Mouse (Mus musculus) lung, postnatal 0 days (tissue): ENCODE data around the gene Sh3bp2. TPM values are rescaled to one million over a fixed set of nuclear protein-coding genes. Genes with fewer than 3 reads are reported as not detected.

Experiments
- ATAC-seq: fragments of 200-750 bp; cut with Nextera tagmentation; 2 replicates; pipeline ENCODE4 v1.8.0; 2017; ENCODE audit warnings: moderate library complexity
- DNase-seq: peaks from one replicate; pipeline ENCODE4 v3.0.0-alpha.2; 2016; ENCODE audit warnings: low spot score
- H3K27ac ChIP-seq: fragments of 300-500 bp; sonication (generic); 2 replicates; pipeline ENCODE4 v1.5.1; 2014; ENCODE audit warnings: antibody characterized with exemption, mild to moderate bottlenecking, low read length, mixed read lengths
- H3K27me3 ChIP-seq: fragments of 300-500 bp; sonication (generic); replicated peaks from 2 replicates; pipeline ENCODE4 v1.6.1; 2014; ENCODE audit warnings: low read length, mixed read lengths; ENCODE audit not compliant: insufficient read depth
- H3K36me3 ChIP-seq: fragments of 300-500 bp; sonication (generic); 2 replicates; pipeline ENCODE4 v1.6.1; 2014; ENCODE audit warnings: low read length, mixed read lengths; ENCODE audit not compliant: insufficient read depth
- H3K4me1 ChIP-seq: fragments of 300-500 bp; sonication (generic); 2 replicates; pipeline ENCODE4 v1.6.1; 2014; ENCODE audit warnings: antibody characterized with exemption, low read depth, low read length, mixed read lengths; ENCODE audit not compliant: insufficient read depth
- H3K4me2 ChIP-seq: fragments of 300-500 bp; sonication (generic); replicated peaks from 2 replicates; pipeline ENCODE4 v1.6.1; 2014; ENCODE audit warnings: low read depth, mild to moderate bottlenecking, low read length, moderate library complexity, mixed read lengths
- H3K4me3 ChIP-seq: fragments of 300-500 bp; sonication (generic); 2 replicates; pipeline ENCODE4 v1.5.1; 2014; ENCODE audit warnings: low read depth, low read length
- H3K9ac ChIP-seq: fragments of 300-500 bp; sonication (generic); replicated peaks from 2 replicates; pipeline ENCODE4 v1.6.1; 2014; ENCODE audit warnings: low read depth, mild to moderate bottlenecking
- H3K9me3 ChIP-seq: fragments of 300-500 bp; sonication (generic); 2 replicates; pipeline ENCODE4 v1.6.1; 2016; ENCODE audit warnings: low read length, mixed read lengths
- CTCF ChIP-seq: IDR thresholded peaks from 2 replicates; pipeline ENCODE4 v1.5.1; 2016; ENCODE audit warnings: antibody characterized with exemption, mild to moderate bottlenecking
- EP300 ChIP-seq: IDR thresholded peaks from 2 replicates; pipeline ENCODE4 v1.6.1; 2016; ENCODE audit warnings: antibody characterized with exemption, mild to moderate bottlenecking, control low read depth
- WGBS: fragments of 180-500 bp; shearing (Covaris S2); extraction: QIAGEN DNeasy Blood & Tissue Kit; methylation state at CpG from one replicate; pipeline ENCODE4 v1.1.7; 2014; 5-methylcytosine and 5-hydroxymethylcytosine counted together
- microRNA-seq: library from miRNA; unstranded; fragments of <30 nt; microRNA quantifications from one replicate; pipeline ENCODE4, GENCODE M21; 2016
- polyA plus RNA-seq: library from polyadenylated mRNA; unstranded; fragments of >200 nt; fragmentation: Nextera tagmentation; extraction: Ambion mirVana; gene quantifications from 2 replicates; pipeline ENCODE4 v1.2.1, GENCODE M21; 2015

Gene Sh3bp2
- polyA plus RNA-seq, 1 experiment from 2014 or later = 7.7 TPM

GRCm38 (mm10) chr5:34608226-34608625 lies 82.6 kb downstream of the Sh3bp2 start:
- Histone ChIP-seq H3K4me1 (no peaks in the 10 kb centered on the region), H3K4me2 (no peak overlapping the region), H3K4me3 (no peak overlapping the region), H3K9me3 (no peaks in the 10 kb centered on the region), H3K9ac (no peak overlapping the region), H3K27ac (no peak overlapping the region), H3K27me3 (no peaks in the 10 kb centered on the region), H3K36me3 (peaks cover 30% of the 10 kb centered on the region; the same call in 1 of the 2 replicates)
- no peak for DNase-seq
- 80% methylated on average over 3 of the region's 3 CpGs for WGBS
- TF ChIP-seq CTCF = no peak
- TF ChIP-seq EP300 = no peak
- no peak for ATAC-seq

GRCm38 (mm10) chr5:34609966-34610365 lies 84.3 kb downstream of the Sh3bp2 start:
- Histone ChIP-seq H3K27me3 (no peaks in the 10 kb centered on the region), H3K27ac (no peak overlapping the region), H3K4me3 (no peak overlapping the region), H3K4me2 (no peak overlapping the region), H3K36me3 (peaks cover 40% of the 10 kb centered on the region), H3K9ac (no peak overlapping the region), H3K4me1 (no peaks in the 10 kb centered on the region), H3K9me3 (no peaks in the 10 kb centered on the region)
- WGBS = 81% methylated on average over 4 of the region's 4 CpGs
- ATAC-seq (no peak), DNase-seq (no peak)
- TF ChIP-seq CTCF = no peak
- TF ChIP-seq EP300 = no peak

Small RNA genes lying within 50 kb of the gene (microRNA-seq; reads per million reads assigned to microRNA genes)
- 0.98 reads per million for gene Mir7036b

Other genes starting within 250 kb of the Sh3bp2 start
- 0.16 and 0.24 TPM in 2 replicates for gene Zfyve28, start 237.4 kb upstream of the Sh3bp2 start, polyA plus RNA-seq
- 0.35 and 0.71 TPM in 2 replicates for gene Cfap99, start 237.2 kb upstream of the Sh3bp2 start, polyA plus RNA-seq
- gene Rnf4, start 189.5 kb upstream of the Sh3bp2 start, polyA plus RNA-seq = 68.5 and 71.5 TPM in 2 replicates
- 7.0 and 7.9 TPM in 2 replicates for gene Fam193a, start 155.9 kb upstream of the Sh3bp2 start, polyA plus RNA-seq
- gene Tnip2, start 11.8 kb upstream of the Sh3bp2 start, polyA plus RNA-seq = 23.3 and 24.2 TPM in 2 replicates
- 135 and 145 TPM in 2 replicates for gene Add1, start 47.8 kb downstream of the Sh3bp2 start, polyA plus RNA-seq
- gene Mfsd10, start 111.4 kb downstream of the Sh3bp2 start, polyA plus RNA-seq = 52.1 and 75.2 TPM in 2 replicates
- gene Nop14, start 134.3 kb downstream of the Sh3bp2 start, polyA plus RNA-seq = 11.1 and 11.6 TPM in 2 replicates
- gene Grk4, start 134.5 kb downstream of the Sh3bp2 start, polyA plus RNA-seq = 3.5 and 5.1 TPM in 2 replicates
- gene Htt, start 235.9 kb downstream of the Sh3bp2 start, polyA plus RNA-seq = 3.7 and 3.8 TPM in 2 replicates